Mouse (Mus musculus) CD4-positive helper T cell, adult 2 months (primary cell): ENCODE data around the gene Ferd3l.

Experiments
- DNase-seq: peaks from one replicate; pipeline ENCODE4 v3.0.0-alpha.2; 2012; ENCODE audit warnings: low read depth, missing footprints, low spot score

The Ferd3l gene

GRCm38 (mm10) chr12:33928331-33929192 lies at the start of gene Ferd3l:
Gene Ferd3l (plus strand): TSS chr12:33928425.
- no peak for DNase-seq

DNA sequence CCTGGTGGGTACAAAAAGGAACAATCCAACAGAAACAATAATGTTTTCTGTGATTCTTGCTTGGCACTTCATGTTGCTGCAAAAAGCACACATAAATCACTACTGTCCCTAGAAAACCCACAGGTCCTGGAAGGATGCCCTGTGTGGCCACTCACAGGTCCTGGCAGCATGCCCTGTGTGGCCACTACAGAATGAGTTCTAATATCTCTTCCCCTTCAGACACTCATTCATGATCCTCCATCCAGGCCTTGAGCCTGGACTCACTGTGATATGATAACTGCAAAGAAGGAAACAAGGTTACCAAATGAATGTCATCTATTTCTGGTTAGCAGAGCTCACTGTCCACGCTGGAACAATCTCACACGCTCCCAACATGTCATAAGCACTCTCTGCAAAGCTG lies 34.3 kb upstream of the Ferd3l start:
- no peak for DNase-seq

DNA sequence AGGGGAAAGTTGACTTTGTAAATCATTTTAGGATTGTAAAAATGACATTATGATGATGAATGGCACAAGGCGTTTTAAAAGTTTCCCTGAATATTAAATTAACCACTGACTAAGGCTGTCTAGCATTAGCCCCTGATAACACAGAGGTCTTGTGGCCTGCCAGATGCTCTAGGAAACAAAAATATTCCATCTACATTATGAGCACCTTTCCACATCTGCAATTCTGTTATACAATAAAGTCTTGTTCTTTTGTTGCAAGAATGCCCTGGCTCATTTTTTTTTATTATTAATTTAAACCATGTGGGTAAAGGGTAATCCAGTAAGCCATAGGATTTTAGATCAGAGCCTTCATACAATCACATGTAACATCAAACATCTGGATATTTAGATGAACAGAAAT lies 33.6 kb upstream of the Ferd3l start:
- DNase-seq, result no peak

GRCm38 (mm10) chr12:33926751-33927150 lies 1.5 kb upstream of the Ferd3l start:
- no peak for DNase-seq

DNA sequence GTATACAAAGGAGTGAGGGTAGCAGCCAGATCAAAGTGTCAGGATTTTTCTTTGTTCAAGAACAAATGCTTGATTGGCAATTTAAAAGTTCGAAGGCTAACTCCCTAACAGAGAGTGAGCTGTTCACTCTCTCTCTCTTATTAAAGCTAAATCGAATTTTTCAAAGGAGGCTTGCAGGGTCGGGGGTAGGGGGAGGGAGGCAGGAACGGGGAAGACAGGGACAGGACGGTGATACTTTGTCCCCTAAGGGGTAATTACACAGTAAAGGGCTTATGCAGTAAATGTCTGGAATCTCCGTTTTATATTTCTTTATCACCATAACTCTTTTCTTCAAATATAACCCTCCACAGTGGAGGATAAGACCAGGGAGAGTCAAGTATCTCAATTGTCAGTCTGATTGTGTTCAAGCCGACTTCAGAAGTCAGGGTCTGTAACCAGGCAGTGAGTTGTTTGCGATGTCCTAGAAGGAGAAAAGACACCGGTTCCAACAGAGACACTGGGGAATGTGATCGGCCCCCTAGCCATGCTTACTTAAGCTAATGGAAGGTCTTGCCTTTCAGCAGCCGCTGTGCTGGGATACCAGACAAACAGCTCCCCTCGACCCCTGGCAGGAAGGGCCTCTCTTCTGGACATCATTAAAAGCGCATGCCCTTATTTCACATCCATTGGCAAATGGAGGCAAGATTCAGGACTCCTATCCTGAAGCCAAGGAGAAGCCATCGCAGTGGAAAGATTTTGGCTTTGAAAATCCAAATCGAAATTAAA lies 709 bp upstream of the Ferd3l start:
- no peak for DNase-seq

DNA sequence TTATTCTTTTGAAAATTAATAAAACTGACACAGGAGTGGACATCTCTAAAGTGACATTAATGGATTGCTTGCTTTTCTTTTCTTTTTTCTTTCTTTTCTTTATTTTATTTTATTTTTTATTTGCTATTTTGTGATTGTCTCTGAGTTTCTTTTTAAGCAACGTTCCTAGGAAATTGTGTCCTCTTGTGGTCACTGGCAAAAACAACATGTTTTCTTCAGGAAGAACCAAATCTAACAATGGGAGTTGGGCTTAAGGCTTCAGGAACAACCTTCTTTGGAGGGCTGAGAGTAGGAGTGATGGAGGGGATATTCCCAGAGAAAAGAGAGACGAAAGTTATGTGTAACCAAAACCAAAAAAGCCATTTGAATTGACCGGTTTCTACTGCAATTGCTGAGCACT lies 24.6 kb downstream of the Ferd3l start:
- DNase-seq, result no peak

- no peak for DNase-seq
Measured at GRCm38 (mm10) chr12:33954931-33955565, 26.8 kb downstream of the Ferd3l start.

- DNase-seq, result no peak
Measured at GRCm38 (mm10) chr12:33955606-33956295, 27.5 kb downstream of the Ferd3l start.

DNA sequence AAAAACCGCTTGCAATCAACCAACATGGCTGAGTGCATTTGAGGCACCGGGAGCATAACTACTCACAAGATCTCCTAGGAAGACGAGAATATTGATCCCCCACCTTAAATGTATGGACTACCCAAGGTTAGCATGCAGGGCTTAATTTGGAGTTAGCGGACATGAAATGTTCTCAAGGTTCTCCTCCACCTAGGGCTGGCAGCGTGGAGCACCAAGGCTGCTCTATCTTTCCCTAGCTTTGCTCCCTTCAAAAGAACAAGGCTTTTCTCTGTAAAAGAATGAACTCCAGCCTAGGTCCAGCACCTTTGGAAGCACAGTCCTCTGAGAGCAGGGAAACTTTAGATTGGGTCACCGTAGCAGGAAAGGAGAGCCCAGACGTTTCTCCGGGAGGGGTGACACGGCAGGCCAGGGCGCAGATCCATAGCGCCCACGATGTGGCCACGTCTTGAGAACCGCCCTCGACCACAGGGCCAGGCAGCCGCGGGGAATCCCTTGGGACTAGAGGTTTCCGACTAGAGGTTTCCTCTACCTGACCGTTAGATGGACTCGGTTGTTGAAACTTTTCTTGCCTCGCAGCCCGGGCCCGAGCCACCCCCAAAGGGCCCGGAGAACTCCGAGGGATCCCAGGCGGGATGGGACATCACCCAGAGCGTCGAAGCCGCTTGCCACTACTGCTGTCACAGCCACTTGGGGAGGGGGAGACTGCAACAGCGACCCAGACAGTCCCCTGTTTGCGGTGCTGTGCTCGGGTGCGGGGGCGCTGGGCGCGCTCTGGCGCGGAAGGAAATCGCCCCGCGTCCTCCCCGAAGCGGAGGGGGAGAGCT lies 28.6 kb downstream of the Ferd3l start:
- DNase-seq, result no peak

- DNase-seq, result no peak
Measured at GRCm38 (mm10) chr12:33957400-33958240, 29.4 kb downstream of the Ferd3l start, which contains the start of gene Twist1. Gene Twist1 (plus strand): TSS chr12:33957671.

DNA sequence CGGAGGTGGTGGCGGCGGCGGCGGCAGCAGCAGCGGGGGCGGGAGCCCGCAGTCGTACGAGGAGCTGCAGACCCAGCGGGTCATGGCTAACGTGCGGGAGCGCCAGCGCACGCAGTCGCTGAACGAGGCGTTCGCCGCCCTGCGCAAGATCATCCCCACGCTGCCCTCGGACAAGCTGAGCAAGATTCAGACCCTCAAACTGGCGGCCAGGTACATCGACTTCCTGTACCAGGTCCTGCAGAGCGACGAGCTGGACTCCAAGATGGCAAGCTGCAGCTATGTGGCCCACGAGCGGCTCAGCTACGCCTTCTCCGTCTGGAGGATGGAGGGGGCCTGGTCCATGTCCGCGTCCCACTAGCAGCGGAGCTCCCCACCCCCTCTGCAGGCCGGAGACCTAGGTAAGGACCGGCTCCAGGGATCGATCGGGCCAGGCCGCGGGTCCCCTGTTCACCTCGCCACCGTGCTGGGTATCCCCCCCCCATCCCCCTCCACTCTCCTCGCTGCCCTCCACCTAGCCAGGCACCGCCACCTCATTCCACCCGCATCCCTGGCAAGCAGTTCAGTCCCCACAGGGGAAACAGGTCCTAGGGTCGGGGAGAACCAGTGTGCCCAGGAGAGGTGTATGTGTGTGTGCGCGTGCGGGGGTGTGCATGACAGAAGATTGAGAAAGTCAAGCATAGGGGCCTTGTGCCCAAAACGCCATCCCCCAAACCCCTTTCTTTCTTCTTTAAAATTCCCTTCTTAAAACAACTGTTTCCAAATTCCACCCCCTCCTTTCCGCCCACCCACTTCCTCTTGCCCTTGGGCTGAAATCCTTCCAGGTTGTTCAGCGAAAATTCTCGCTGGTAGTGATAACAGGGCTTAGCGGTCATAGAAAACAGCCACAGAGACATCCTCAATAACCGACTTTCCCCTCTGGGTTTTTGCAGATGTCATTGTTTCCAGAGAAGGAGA lies 30.3 kb downstream of the Ferd3l start:
- peak; percentile 8 for DNase-seq

GRCm38 (mm10) chr12:33959206-33959605 lies 31.0 kb downstream of the Ferd3l start:
- DNase-seq, result no peak

DNA sequence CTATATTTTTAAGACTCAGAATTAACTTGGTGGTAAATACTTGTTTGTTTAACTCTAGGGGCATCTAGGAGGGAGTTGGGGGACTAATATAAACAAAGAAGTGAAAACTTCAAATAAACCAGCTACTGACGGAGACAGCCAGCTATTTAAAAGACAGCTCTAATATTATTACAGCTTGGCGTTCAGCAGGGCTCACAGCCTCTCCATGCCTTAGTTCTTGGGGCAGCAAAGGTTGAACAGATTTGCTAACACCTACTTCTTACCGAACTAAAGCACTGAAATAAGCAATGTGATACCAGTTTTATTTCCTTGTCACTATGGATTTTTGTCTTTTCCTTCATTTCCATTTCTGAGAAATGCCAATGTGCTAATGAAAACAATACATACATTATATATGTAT lies 31.6 kb downstream of the Ferd3l start:
- DNase-seq, result no peak

- no peak for DNase-seq
Measured at GRCm38 (mm10) chr12:33961013-33961412, 32.8 kb downstream of the Ferd3l start.

DNA sequence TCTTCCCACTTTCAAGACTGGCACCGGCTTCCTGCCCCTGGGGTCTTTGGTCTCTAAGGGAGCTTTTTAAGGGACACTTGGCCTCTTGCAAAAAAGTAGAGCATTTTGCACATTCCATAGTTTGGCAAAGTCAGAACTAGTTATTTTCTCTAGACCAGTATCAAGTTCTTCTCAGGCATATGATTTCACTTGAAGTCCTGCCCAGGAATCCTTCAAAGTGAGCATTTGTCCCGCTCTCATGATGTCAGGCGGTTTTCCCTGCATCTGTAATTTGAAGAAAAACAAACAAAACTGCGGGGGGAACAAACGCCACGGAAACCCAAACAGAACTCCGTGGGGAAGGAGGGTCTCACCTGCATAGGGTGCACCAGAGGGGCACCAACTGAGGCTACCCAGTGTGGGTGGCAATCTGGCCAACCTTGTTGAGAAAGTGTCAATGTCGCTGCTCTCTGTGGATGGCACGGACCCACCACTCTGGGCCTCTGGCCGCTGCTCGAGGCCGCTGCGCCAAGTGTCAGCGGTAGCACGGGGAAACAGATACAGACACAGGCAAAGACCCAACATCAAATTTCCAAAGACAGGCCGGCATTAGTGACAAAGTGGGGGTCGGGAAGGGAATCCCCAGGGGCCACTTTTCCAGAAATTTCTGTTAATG lies 34.0 kb downstream of the Ferd3l start:
- no peak for DNase-seq

DNA sequence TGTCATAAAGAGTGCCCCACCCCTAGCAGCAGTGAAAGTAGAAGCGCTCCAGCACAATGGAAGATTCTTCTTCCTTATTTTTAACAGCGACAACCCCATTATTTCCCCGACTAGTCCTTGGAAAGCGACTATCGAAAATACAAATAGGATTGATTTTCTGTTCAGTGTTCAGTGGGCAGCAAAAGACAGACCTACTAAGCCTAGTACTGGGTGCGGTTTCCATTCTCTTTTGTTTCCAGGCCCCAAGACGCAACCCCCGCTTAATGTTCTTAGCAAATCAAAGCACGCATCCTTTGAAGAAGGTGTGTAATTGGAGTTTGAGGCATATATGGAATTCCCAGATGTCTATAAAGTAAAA lies 34.5 kb downstream of the Ferd3l start:
- no peak for DNase-seq

GRCm38 (mm10) chr12:33963671-33964369 lies 35.6 kb downstream of the Ferd3l start:
- DNase-seq, result no peak

- DNase-seq, result no peak
Measured at GRCm38 (mm10) chr12:33964427-33964826, 36.2 kb downstream of the Ferd3l start.
